Mouse (Mus musculus) ES-Bruce4 (cell line): Measurements from ENCODE around the gene Tnf.

Experiments
- CTCF ChIP-seq: IDR thresholded peaks from one replicate; pipeline ENCODE4 v1.8.1; 2011; ENCODE audit warnings: low read depth, low read length
- EP300 ChIP-seq: IDR thresholded peaks from 2 replicates; pipeline ENCODE4 v1.6.1; 2011; ENCODE audit warnings: low read depth, low read length; ENCODE audit not compliant: insufficient read depth
- POLR2A ChIP-seq: IDR thresholded peaks from one replicate; pipeline ENCODE4 v1.8.1; 2011; ENCODE audit warnings: low read length; ENCODE audit not compliant: insufficient read depth

GRCm38 (mm10) chr17:35180093-35180492 is 21.7 kb downstream of the Tnf start:
- TF ChIP-seq POLR2A (no peak), EP300 (no peak), CTCF (no peak)
